Mouse (Mus musculus) midbrain, embryonic 11.5 days (tissue): ENCODE measurements around the gene Rnf133. TPM values are rescaled to one million over a fixed set of nuclear protein-coding genes. Genes with fewer than 3 reads are reported as not detected.

Experiments used
- ATAC-seq: fragments of 200-750 bp; cut with Nextera tagmentation; 2 replicates; pipeline ENCODE4 v1.8.0; 2017; ENCODE audit warnings: moderate TSS enrichment, moderate library complexity; ENCODE audit not compliant: low FRiP score
- DNase-seq: peaks from one replicate; pipeline ENCODE4 v3.0.0; 2015; ENCODE audit warnings: low spot score; ENCODE audit errors: missing footprints
- H3K27ac ChIP-seq: fragments of 300-500 bp; sonication (generic); 2 replicates; pipeline ENCODE4 v1.5.1; 2014; ENCODE audit warnings: low read depth, low read length
- H3K27me3 ChIP-seq: fragments of 300-500 bp; sonication (generic); 2 replicates; pipeline ENCODE4 v1.6.1; 2014; ENCODE audit warnings: mild to moderate bottlenecking, low read length, moderate library complexity, mixed read lengths; ENCODE audit not compliant: control insufficient read depth, insufficient read depth
- H3K36me3 ChIP-seq: fragments of 300-500 bp; sonication (generic); 2 replicates; pipeline ENCODE4 v1.6.1; 2014; ENCODE audit warnings: mild to moderate bottlenecking, low read length, moderate library complexity, mixed read lengths; ENCODE audit not compliant: control insufficient read depth, insufficient read depth
- H3K4me1 ChIP-seq: fragments of 300-500 bp; sonication (generic); 2 replicates; pipeline ENCODE4 v1.6.1; 2014; ENCODE audit warnings: low read length; ENCODE audit not compliant: control insufficient read depth, insufficient read depth
- H3K4me2 ChIP-seq: fragments of 300-500 bp; sonication (generic); 2 replicates; pipeline ENCODE4 v1.6.1; 2014; ENCODE audit warnings: mild to moderate bottlenecking, moderate library complexity
- H3K4me3 ChIP-seq: fragments of 300-500 bp; sonication (generic); 2 replicates; pipeline ENCODE4 v1.5.1; 2014; ENCODE audit warnings: low read depth, low read length
- H3K9ac ChIP-seq: fragments of 300-500 bp; sonication (generic); 2 replicates; pipeline ENCODE4 v1.6.1; 2014; ENCODE audit warnings: low read length
- H3K9me3 ChIP-seq: fragments of 300-500 bp; sonication (generic); 2 replicates; pipeline ENCODE4 v1.6.1; 2016; ENCODE audit warnings: low read length; ENCODE audit not compliant: control insufficient read depth
- WGBS: fragments of 180-500 bp; shearing (Covaris S2); extraction: QIAGEN DNeasy Blood & Tissue Kit; methylation state at CpG from one replicate; pipeline ENCODE4 v1.1.7; 2014; 5-methylcytosine and 5-hydroxymethylcytosine counted together
- polyA plus RNA-seq: library from polyadenylated mRNA; unstranded; fragments of >200 nt; fragmentation: Nextera tagmentation; extraction: Ambion mirVana; gene quantifications from 2 replicates; pipeline ENCODE4 v1.2.1, GENCODE M21; 2014

The Rnf133 gene
- polyA plus RNA-seq, result not detected in 2 replicates

DNA sequence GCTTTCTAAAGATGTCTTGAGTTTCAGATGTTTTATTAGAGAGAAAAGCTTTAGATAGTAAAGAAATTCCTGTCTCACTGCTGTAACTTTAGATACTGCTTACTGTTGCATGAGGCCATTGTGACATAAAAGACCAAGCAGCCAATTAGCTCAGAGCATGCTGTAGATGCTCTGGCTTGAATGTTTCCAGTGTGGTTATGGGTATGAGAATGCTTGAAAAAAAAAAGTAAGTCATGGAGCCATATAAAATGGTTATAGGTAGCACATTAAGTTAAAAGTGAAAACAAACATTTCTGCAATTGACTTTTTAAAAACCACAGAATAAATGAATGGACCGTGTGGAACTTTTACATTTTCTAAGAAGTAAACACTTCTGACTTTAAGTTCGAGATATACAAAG is at the start of gene Rnf133:
TSS of gene Rnf133 (minus strand) at position 101 of the 400 bp plus-strand sequence.
- Histone ChIP-seq H3K4me2 (no peak within 1 kb of the TSS), H3K36me3 (no peaks in the 10 kb centered on the region), H3K9me3 (no peaks in the 10 kb centered on the region), H3K9ac (no peak within 1 kb of the TSS), H3K27me3 (no peaks in the 10 kb centered on the region), H3K4me3 (no peak within 1 kb of the TSS), H3K4me1 (no peaks in the 10 kb centered on the region), H3K27ac (no peak within 1 kb of the TSS)
- WGBS, result 99% methylated on average over 2 of the region's 2 CpGs
- DNase-seq, result no peak
- ATAC-seq, result no peak

DNA sequence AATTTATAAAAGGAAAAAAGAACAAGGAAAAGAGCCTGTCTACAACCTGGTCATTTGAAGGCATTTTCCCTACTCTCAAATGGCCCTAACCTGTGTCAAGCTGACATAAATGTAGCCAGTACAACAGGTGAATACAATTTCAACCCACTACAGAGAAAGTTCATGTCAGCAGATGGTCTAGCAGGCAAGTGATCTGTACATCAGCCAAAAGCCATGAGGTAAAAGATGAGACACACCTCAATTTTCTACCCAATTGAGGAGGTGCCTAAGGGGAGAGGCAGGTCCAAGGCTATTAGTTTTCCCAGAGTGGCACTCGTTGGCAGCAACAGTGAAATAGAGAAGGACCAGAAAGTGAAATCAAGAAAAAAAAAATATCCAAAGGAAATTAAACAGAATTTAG is 28.1 kb upstream of the Rnf133 start:
- Histone ChIP-seq H3K27ac (no peak overlapping the region), H3K9me3 (no peaks in the 10 kb centered on the region), H3K4me1 (no peaks in the 10 kb centered on the region), H3K4me2 (no peak overlapping the region), H3K36me3 (no peaks in the 10 kb centered on the region), H3K27me3 (no peaks in the 10 kb centered on the region), H3K4me3 (no peak overlapping the region), H3K9ac (no peak overlapping the region)
- ATAC-seq (no peak), DNase-seq (no peak)
- WGBS, result 85% methylated on average over 1 of the region's 1 CpGs

DNA sequence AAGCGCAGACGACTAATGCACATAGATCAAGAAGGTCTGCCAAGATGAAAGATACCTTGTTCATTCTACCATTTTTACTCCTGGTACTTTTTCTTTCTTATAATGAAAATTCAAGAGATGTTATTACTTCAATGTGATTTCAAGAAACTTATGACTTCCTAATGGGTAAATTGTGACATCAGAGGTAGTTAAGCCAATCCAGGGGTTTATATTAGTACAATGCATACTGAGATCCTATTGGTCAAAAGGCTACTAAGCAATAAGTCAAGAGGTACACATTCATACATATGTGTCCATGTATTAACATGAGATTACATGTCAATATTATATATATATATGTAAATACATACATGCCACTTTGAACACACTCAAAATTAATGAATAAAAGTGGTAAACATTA is 4.9 kb upstream of the Rnf133 start, which contains the start of gene Rnf148:
TSS of gene Rnf148 (minus strand) at position 101 of the 400 bp plus-strand sequence.
- Histone ChIP-seq H3K4me2 (no peak within 1 kb of the TSS), H3K9ac (no peak within 1 kb of the TSS), H3K4me1 (no peaks in the 10 kb centered on the region), H3K27me3 (no peaks in the 10 kb centered on the region), H3K9me3 (no peaks in the 10 kb centered on the region), H3K36me3 (no peaks in the 10 kb centered on the region), H3K27ac (no peak within 1 kb of the TSS), H3K4me3 (no peak within 1 kb of the TSS)
- ATAC-seq (no peak), DNase-seq (no peak)
- 81% methylated on average over 2 of the region's 2 CpGs for WGBS

DNA sequence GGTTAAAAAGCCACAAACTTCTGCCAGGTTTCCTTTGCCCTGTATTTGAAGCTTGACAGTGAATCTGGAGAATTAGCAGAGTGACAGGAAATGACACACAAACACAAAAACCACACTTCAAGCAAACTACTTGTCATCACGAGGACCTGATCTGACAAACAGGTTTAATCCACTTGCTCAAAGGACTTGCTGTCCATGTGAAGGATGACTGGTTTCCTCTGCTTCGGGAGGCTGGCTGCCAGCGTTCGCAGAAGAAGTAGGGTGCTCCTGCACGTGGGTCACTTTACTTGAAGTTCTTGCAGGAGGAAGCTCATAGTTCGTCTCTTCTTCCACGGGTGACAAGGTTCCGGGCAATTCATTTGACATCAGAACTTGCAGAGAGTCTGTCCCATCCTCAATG is 1.4 kb downstream of the Rnf133 start:
- H3K4me1 ChIP-seq, result no peaks in the 10 kb centered on the region
- WGBS, result 77% methylated on average over 8 of the region's 8 CpGs
- no peak for DNase-seq

DNA sequence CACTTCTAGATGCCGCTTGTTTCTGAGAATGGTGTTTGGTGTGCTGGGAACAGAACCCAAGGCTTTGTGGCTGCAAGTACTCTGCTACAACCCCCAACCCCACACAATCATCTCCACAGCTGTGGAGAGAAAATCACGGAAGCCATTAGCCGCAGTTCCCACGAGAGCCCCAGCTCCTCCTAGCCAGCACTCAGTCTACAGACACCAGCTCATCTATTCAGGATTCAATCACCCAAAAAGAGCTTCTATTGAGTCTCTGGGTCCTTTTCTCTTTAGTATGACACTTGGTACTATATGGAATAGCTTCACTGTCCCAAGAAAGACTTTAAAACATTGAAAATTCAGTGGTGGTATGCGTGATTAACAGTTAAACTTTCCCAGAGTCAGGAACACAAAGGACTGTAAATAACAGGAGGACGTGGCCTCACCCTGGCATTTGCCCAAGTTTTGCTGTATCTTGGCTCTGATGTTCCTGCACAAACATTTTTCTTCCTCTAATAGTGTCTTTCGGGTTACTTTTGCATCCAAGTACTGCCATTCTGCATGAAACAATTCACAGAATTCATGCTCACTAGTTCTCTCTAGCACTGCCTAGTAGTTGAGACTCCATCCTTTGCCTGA is 2.4 kb downstream of the Rnf133 start:
- Histone ChIP-seq H3K36me3 (no peaks in the 10 kb centered on the region), H3K4me2 (no peak overlapping the region), H3K27ac (no peak overlapping the region), H3K27me3 (no peaks in the 10 kb centered on the region), H3K4me1 (no peaks in the 10 kb centered on the region), H3K9ac (no peak overlapping the region), H3K4me3 (no peak overlapping the region), H3K9me3 (no peaks in the 10 kb centered on the region)
- 90% methylated on average over 7 of the region's 7 CpGs for WGBS
- no peak for ATAC-seq
- DNase-seq, result no peak

More for the DNA sequence above, 1.4 kb downstream of the Rnf133 start:
- Histone ChIP-seq H3K36me3 (no peaks in the 10 kb centered on the region), H3K9me3 (no peaks in the 10 kb centered on the region), H3K4me2 (no peak overlapping the region), H3K27ac (no peak overlapping the region), H3K27me3 (no peaks in the 10 kb centered on the region), H3K9ac (no peak overlapping the region), H3K4me3 (no peak overlapping the region)
- no peak for ATAC-seq

DNA sequence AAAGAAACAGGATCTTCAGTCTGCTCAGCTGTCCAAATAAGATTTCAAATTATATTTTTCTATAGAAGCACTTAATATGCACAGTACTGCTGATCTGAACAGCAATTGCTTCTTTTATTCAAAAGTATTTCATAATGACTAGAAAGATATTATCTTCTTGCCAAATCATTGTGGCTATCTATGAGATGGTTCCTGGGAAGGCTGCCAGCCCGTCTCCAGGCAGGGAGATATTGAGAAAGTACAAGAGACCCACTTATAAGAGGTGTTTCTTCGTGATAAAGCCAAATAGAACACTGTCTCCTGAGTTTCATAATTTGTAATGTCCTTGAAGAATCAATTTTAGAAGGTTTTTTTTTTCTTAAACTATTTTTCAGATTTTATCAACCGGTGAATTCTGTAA is 13.0 kb downstream of the Rnf133 start:
- Histone ChIP-seq H3K27ac (no peak overlapping the region), H3K9ac (no peak overlapping the region), H3K4me1 (no peaks in the 10 kb centered on the region), H3K36me3 (no peaks in the 10 kb centered on the region), H3K4me2 (no peak overlapping the region), H3K4me3 (no peak overlapping the region), H3K9me3 (no peaks in the 10 kb centered on the region), H3K27me3 (no peaks in the 10 kb centered on the region)
- WGBS, result 82% methylated on average over 3 of the region's 3 CpGs
- no peak for DNase-seq
- no peak for ATAC-seq

DNA sequence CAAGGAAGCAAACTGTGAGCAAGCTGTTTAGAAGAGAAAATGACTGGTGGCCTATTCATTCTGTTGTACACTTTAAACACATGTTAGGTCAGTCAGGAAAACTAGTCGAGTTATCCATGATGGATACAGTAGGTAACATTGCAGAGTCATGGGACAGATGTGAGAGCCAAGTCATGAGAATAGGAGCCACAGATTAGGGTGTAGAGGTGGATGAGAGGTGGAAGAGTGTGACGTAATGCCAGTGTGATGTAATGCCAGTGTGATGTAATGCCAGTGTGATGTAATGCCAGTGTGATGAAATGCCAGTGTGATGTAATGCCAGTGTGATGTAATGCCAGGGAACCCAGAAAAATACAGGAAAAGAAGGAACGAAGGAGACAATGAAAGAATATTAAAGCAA is 14.9 kb downstream of the Rnf133 start:
- Histone ChIP-seq H3K4me2 (no peak overlapping the region), H3K27ac (no peak overlapping the region), H3K27me3 (no peaks in the 10 kb centered on the region), H3K4me1 (peaks cover 3% of the 10 kb centered on the region; the same call in 1 of the 2 replicates), H3K4me3 (no peak overlapping the region), H3K36me3 (no peaks in the 10 kb centered on the region), H3K9me3 (no peaks in the 10 kb centered on the region), H3K9ac (no peak overlapping the region)
- no peak for DNase-seq
- WGBS, result 95% methylated on average over 3 of the region's 3 CpGs
- no peak for ATAC-seq

DNA sequence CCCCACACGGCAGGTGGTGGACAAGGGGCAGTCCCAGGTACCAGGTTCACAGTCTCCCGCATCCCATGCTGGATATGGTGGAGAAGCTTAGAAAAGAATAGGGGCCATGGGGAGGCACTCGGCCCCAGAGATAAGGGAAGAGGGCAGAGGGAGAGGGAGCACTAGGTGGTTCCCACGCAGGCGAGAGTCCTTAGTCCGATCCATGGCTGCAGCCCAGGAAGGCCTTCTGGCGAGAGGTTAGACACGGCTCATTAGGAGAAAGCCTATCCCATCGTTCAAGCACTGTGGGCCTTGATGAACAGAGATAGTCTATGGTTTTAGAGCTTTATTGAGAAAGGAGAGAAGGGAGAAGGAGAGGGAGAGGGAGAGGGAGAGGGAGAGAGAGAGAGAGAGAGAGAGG is 16.1 kb downstream of the Rnf133 start:
- 81% methylated on average over 9 of the region's 9 CpGs for WGBS

DNA sequence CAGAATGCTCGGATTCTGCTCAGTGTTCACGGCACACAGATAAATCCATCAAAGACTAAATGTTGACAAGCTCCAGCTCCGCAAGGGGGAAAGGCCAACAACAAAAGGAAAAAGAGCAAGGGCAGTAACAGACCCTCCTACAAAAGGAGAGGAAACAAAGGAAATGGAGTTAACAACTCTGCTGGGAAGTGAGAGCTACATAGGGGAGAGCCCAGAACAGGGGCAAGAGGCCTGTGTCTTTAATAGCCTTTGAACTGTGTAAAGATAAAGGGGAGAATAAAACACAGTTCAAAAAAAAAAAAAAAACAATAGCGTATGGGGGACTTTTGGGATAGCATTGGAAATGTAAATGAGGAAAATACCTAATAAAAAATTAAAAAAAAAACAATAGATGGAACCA is 19.6 kb downstream of the Rnf133 start:
- DNase-seq, result peak; percentile 84
- Histone ChIP-seq H3K27ac (no peak overlapping the region), H3K9ac (no peak overlapping the region), H3K9me3 (no peaks in the 10 kb centered on the region), H3K4me2 (no peak overlapping the region), H3K36me3 (no peaks in the 10 kb centered on the region), H3K4me3 (no peak overlapping the region), H3K4me1 (peaks cover 3% of the 10 kb centered on the region; the same call in 1 of the 2 replicates), H3K27me3 (no peaks in the 10 kb centered on the region)
- no peak for ATAC-seq
- 13% methylated on average over 4 of the region's 4 CpGs for WGBS

More for the DNA sequence above, 16.1 kb downstream of the Rnf133 start:
- no peaks in the 10 kb centered on the region for H3K36me3 ChIP-seq
- H3K27ac ChIP-seq, result no peak overlapping the region
- no peaks in the 10 kb centered on the region for H3K27me3 ChIP-seq
- no peak for DNase-seq
- peaks cover 3% of the 10 kb centered on the region; the same call in 1 of the 2 replicates for H3K4me1 ChIP-seq
- no peak overlapping the region for H3K9ac ChIP-seq
- H3K9me3 ChIP-seq, result no peaks in the 10 kb centered on the region
- no peak for ATAC-seq
- no peak overlapping the region for H3K4me2 ChIP-seq
- H3K4me3 ChIP-seq, result no peak overlapping the region
